Mouse (Mus musculus): Measurements from ENCODE around the gene Lemd1.

GRCm38 (mm10) chr1:132277124-132277523 lies 85.9 kb downstream of the Lemd1 start:
- TF ChIP-seq CTCF (IDR thresholded peaks at IDR 0.05; ENCODE audit: insufficient read depth, low read depth, low read length) (no peak), POLR2A (IDR thresholded peaks at IDR 0.05; ENCODE audit: insufficient read depth, low read depth, low read length) (no peak)
